Mouse (Mus musculus) urinary bladder, postnatal 14 days (tissue): Measurements from ENCODE around the gene Stub1.

Source experiments
- DNase-seq: peaks from one replicate; pipeline ENCODE4 v3.0.0; 2021; ENCODE audit warnings: low spot score

The Stub1 gene

GRCm38 (mm10) chr17:25868601-25869191 is 35.5 kb upstream of the Stub1 start, which contains the start of gene Mcrip2:
TSS of gene Mcrip2 (minus strand) at chr17:25868764.
- peak; percentile 82 for DNase-seq

GRCm38 (mm10) chr17:25867836-25868600 is 34.8 kb upstream of the Stub1 start:
- DNase-seq, result peak; percentile 48

GRCm38 (mm10) chr17:25867509-25867835 is 34.3 kb upstream of the Stub1 start:
- DNase-seq, result no peak

- no peak for DNase-seq
Measured at GRCm38 (mm10) chr17:25866172-25866571, 33.0 kb upstream of the Stub1 start.

GRCm38 (mm10) chr17:25865288-25865687 is 32.1 kb upstream of the Stub1 start:
- no peak for DNase-seq

GRCm38 (mm10) chr17:25864311-25864710 is 31.1 kb upstream of the Stub1 start:
- DNase-seq, result no peak

GRCm38 (mm10) chr17:25863681-25864080 is 30.5 kb upstream of the Stub1 start:
- DNase-seq, result no peak

- DNase-seq, result no peak
Measured at GRCm38 (mm10) chr17:25861704-25862612, 28.8 kb upstream of the Stub1 start.

GRCm38 (mm10) chr17:25860832-25861703 is 27.9 kb upstream of the Stub1 start, which contains the start of gene Wdr90:
TSS of gene Wdr90 (minus strand) at chr17:25861501.
- peak; percentile 91 for DNase-seq

- no peak for DNase-seq
Measured at GRCm38 (mm10) chr17:25860229-25860628, 27.0 kb upstream of the Stub1 start.

- DNase-seq, result peak; percentile 97
Measured at GRCm38 (mm10) chr17:25844396-25844901, 11.2 kb upstream of the Stub1 start, which contains the start of gene Rhot2. TSS of gene Rhot2 (minus strand) at chr17:25844851.

GRCm38 (mm10) chr17:25843636-25844395 is 10.6 kb upstream of the Stub1 start:
- DNase-seq, result peak; percentile 41

GRCm38 (mm10) chr17:25843122-25843521 is 9.9 kb upstream of the Stub1 start:
- no peak for DNase-seq

GRCm38 (mm10) chr17:25842509-25842908 is 9.3 kb upstream of the Stub1 start:
- DNase-seq, result no peak

GRCm38 (mm10) chr17:25841117-25841880 is 8.1 kb upstream of the Stub1 start, which contains the start of gene Gm20683:
TSS of gene Gm20683 (minus strand) at chr17:25841763.
- DNase-seq, result no peak

- no peak for DNase-seq
Measured at GRCm38 (mm10) chr17:25840519-25840918, 7.3 kb upstream of the Stub1 start.

- DNase-seq, result no peak
Measured at GRCm38 (mm10) chr17:25839455-25840235, 6.4 kb upstream of the Stub1 start.

- DNase-seq, result no peak
Measured at GRCm38 (mm10) chr17:25838904-25839303, 5.7 kb upstream of the Stub1 start.

- no peak for DNase-seq
Measured at GRCm38 (mm10) chr17:25837533-25837932, 4.3 kb upstream of the Stub1 start.
